Mouse (Mus musculus) 3T3-L1 (cell line): ENCODE measurements at regions not wholly inside any gene's neighbourhood (a gene's known extent, or its start where the extent isn't known, plus 50 kb on each side); places are given as distances from the start of the nearest gene placed in this dataset.
A peak's percentile ranks its signal among the peaks of the same experiment; 100 is the strongest.
"Not testable (repeated sequence)": the region's sequence is repeated elsewhere in the genome, so short reads cannot be mapped to it uniquely, and the experiment has no call there.

Experiments used
- DNase-seq: peaks from one replicate; pipeline ENCODE4 v3.0.0-alpha.2; 2015; ENCODE audit warnings: low read depth, low spot score

- DNase-seq: no peak
Measured at GRCm38 (mm10) chr1:136680173-136680572, 55.5 kb downstream of the Zfp281 start.

GRCm38 (mm10) chr1:136682311-136682710 is 57.6 kb downstream of the Zfp281 start:
- not testable (repeated sequence) for DNase-seq

GRCm38 (mm10) chr1:136683061-136683531 is 58.4 kb downstream of the Zfp281 start:
- DNase-seq: peak; percentile 99

GRCm38 (mm10) chr1:136683561-136684131 is 58.9 kb downstream of the Zfp281 start:
- DNase-seq: peak; percentile 89

GRCm38 (mm10) chr1:136684481-136684880 is 59.8 kb downstream of the Zfp281 start:
- no peak for DNase-seq

GRCm38 (mm10) chr1:136685191-136686060 is 60.7 kb downstream of the Zfp281 start:
- peak; percentile 97 for DNase-seq

GRCm38 (mm10) chr1:136686467-136686866 is 61.8 kb downstream of the Zfp281 start:
- no peak for DNase-seq

- DNase-seq: no peak
Measured at GRCm38 (mm10) chr1:136690068-136690467, 65.4 kb downstream of the Zfp281 start.

GRCm38 (mm10) chr1:136693421-136693820 is 68.7 kb downstream of the Zfp281 start:
- DNase-seq: no peak

- no peak for DNase-seq
Measured at GRCm38 (mm10) chr1:136694983-136695382, 70.3 kb downstream of the Zfp281 start.

GRCm38 (mm10) chr1:136696077-136696641 is 71.5 kb downstream of the Zfp281 start:
- peak; percentile 79 for DNase-seq

GRCm38 (mm10) chr1:136698454-136699152 is 73.9 kb downstream of the Zfp281 start:
- DNase-seq: peak; percentile 90

GRCm38 (mm10) chr1:136699153-136699524 is 74.4 kb downstream of the Zfp281 start:
- DNase-seq: no peak

- DNase-seq: no peak
Measured at GRCm38 (mm10) chr1:136699571-136699970, 74.9 kb downstream of the Zfp281 start.

- no peak for DNase-seq
Measured at GRCm38 (mm10) chr1:136704139-136704538, 79.4 kb downstream of the Zfp281 start.

GRCm38 (mm10) chr1:136706509-136706908 is 81.8 kb downstream of the Zfp281 start:
- DNase-seq: no peak

- peak; percentile 31 for DNase-seq
Measured at GRCm38 (mm10) chr1:136707394-136707793, 82.7 kb downstream of the Zfp281 start.

- no peak for DNase-seq
Measured at GRCm38 (mm10) chr1:136707866-136708265, 83.2 kb downstream of the Zfp281 start.

GRCm38 (mm10) chr1:136710196-136710595 is 85.5 kb downstream of the Zfp281 start:
- DNase-seq: no peak

GRCm38 (mm10) chr1:136711243-136711642 is 86.5 kb downstream of the Zfp281 start:
- DNase-seq: no peak

- DNase-seq: no peak
Measured at GRCm38 (mm10) chr1:136714077-136714476, 89.4 kb downstream of the Zfp281 start.

- no peak for DNase-seq
Measured at GRCm38 (mm10) chr1:136714987-136715386, 90.3 kb downstream of the Zfp281 start.
